Mouse (Mus musculus) gonadal fat pad, adult 2 months (tissue): ENCODE results near the gene Etaa1. TPM values are rescaled to one million over a fixed set of nuclear protein-coding genes. Genes with fewer than 3 reads are reported as not detected.
"Not testable (repeated sequence)": the region's sequence is repeated elsewhere in the genome, so short reads cannot be mapped to it uniquely, and the experiment has no call there.

Experiments used
- DNase-seq: peaks from one replicate; pipeline ENCODE4 v3.0.0-alpha.2; 2012; ENCODE audit warnings: low read depth
- polyA plus RNA-seq: library from polyadenylated mRNA; depleted of rRNA; stranded (reverse); fragments of >200 nt; gene quantifications from 2 replicates; pipeline ENCODE4 v1.2.3, GENCODE M21; 2012; rRNA removed

Etaa1 gene
- 1.1 and 1.7 TPM in 2 replicates for polyA plus RNA-seq

- no peak for DNase-seq
Measured at GRCm38 (mm10) chr11:17953231-17954134, at the start of gene Etaa1. Gene Etaa1 (minus strand): TSS chr11:17953875.

DNA sequence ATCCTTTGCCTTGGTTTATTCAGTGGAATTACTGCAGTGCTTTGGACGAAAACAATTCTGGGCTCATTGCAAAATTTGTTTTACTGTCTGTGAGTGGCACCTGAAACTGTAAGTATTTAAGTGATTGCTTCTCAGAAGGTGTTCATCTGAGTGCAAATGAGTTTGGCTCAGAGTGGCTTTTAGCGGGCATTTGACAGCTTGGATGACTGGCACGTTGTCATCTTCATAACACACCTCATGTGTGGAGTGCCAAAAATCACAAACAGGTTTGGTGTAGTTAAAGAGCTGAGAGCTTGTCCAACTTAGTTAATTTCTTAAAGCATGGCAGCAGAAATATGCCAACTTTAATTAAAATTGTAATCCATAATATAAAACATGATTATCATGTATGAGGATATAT, 40.5 kb upstream of the Etaa1 start:
- DNase-seq, result no peak

DNA sequence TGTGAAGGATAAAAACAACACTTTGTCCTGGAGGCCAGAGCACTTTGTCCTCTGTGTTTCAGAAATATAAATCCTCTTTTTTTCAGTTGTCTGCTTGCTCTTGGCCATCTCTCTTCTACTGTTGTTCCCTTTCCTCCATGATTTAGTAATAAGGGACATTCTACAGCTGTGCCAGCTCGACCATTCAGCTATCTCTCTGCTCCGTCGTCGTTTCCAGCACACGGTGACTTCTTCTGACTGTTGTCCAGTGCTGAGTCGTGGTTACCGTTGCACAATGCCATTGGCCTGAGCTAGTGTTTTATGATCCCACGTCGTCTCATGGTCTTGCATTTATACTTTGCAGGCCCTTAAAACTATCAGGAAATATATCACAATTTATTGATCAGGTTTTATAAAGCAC, 38.6 kb upstream of the Etaa1 start:
- no peak for DNase-seq

GRCm38 (mm10) chr11:17983331-17983730, 29.7 kb upstream of the Etaa1 start:
- no peak for DNase-seq

- DNase-seq, result no peak
Measured at GRCm38 (mm10) chr11:17981246-17981645, 27.6 kb upstream of the Etaa1 start.

DNA sequence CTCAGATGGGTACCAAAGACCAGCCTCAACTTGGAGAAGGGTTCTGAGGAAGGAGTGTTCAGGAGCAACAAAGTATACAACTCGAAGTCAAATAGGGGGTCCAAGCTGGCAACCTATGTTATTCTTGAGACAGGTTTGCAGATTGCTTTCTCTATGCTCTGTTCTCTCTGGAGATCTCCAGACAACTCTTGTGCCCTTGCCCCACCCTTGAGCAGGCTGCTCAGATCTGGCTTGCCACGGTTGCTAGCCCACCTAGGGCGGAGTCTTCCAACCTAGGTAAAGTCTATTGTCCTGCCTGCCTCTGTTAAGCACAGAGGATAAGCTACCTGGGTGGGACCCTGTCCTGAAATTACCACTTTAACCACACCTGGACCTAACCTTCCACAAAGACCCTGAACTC, 21.9 kb upstream of the Etaa1 start:
- DNase-seq, result no peak

DNA sequence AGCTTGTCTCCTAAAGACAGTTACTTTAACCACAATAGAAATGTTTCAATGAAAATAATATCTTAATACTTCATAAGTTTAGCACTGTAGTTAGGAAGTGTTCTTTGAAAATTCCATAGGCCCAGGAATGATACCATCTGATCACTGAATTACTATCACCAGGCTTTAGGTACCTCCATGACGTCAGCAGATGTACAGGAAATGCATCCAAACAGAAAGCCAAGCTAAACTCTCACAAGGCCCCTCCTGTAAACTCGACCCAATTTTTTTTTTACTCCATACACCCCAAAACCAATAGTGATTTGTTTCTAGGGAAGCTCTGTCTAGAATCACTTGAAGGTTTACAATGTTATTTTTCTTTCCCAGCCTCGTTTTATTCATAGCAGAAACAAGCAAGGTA, 884 bp downstream of the Etaa1 start:
- no peak for DNase-seq

DNA sequence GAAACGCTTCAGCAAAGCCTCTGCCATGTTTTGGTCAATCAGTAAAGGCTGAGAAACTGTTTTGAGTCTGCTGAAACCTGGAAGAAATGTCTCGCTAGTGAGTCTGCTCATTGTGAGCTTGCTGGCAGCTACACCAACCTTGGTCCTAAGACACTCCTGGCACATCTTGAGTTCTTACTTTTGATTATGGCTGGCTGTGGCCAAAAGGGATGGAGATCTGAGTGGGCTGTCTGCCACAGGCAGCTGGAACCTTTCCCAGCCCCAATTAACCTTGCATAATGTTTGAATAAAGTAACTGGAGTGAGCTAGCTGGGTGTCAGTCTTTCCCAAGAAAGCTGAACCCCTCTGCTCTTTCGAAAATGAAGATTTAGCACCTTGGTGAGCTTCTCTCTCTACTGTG, 2.3 kb downstream of the Etaa1 start:
- DNase-seq, result no peak

- DNase-seq, result no peak
Measured at GRCm38 (mm10) chr11:17939168-17939567, 14.5 kb downstream of the Etaa1 start.

GRCm38 (mm10) chr11:17937931-17938330, 15.7 kb downstream of the Etaa1 start:
- DNase-seq, result no peak

GRCm38 (mm10) chr11:17917905-17918304, 35.8 kb downstream of the Etaa1 start:
- DNase-seq, result no peak

DNA sequence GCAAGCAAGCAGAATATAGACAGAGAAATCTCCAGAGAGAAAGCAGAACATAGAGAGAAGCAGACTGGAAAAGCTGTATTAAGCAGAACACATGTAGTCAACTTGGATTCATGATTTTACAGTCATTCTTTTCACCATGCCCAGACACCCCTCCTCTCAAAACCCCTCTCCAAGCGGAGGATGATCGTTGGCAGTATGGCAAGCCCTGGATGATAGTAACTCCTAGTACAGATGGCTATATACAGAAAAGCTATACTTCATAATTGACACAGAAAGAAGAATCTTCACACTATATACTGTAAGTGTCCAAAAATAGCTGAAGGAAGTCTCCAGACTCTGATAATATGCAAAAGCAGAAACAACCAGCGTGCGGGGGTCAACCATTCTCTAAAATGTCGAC, 36.6 kb downstream of the Etaa1 start:
- no peak for DNase-seq

- no peak for DNase-seq
Measured at GRCm38 (mm10) chr11:17916486-17916885, 37.2 kb downstream of the Etaa1 start.

GRCm38 (mm10) chr11:17900996-17901395, 52.7 kb downstream of the Etaa1 start:
- not testable (repeated sequence) for DNase-seq
